Mouse (Mus musculus) megakaryocyte, embryonic 14.5 days (primary cell): ENCODE measurements at regions not wholly inside any gene's neighbourhood (a gene's known extent, or its start where the extent isn't known, plus 50 kb on each side); places are given as distances from the start of the nearest gene placed in this dataset.

Experiments
- FLI1 ChIP-seq: IDR thresholded peaks from 2 replicates; pipeline ENCODE4 v1.6.1; 2012; ENCODE audit warnings: low read length, inconsistent platforms, mixed read lengths
- GATA1 ChIP-seq: IDR thresholded peaks from 3 replicates; pipeline ENCODE4 v1.6.1; 2012; ENCODE audit warnings: mixed read lengths, low read length, inconsistent platforms, borderline replicate concordance

DNA sequence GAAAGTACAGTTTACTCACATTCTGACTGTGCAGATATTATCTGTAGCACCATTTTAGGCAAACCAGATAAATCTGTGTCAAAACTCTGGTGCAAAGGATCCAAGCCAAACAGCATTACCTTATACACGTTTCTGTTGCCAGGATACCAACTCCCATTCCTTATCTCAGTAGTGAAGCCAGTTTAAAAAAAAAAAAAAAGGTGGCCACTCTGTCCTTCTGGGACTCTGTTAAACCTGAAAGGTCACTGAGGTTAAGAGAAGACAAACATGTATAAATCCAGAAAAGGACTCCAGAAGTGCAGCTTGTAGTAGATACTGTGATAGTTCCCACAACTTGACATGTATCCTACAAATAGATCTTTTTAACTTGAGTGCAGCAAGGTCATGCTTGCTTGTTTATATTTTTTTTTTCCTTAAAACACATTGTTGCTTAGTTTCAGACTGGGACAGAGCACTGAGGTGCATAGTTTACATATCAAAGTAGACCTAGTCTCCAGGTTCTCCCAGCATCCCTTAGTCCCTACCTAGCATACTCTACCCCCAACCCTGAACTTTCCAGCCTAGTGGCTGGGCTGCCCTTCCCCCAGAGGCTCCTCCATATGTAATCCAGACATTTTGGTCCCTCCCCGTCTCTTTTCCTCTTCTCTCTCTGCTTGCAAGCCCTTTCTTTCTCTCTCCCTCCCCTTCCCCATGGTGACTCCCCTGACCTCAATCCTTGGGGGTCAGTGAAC is 116.7 kb upstream of the Rhobtb1 start:
- no peak for TF ChIP-seq GATA1
- no peak for TF ChIP-seq FLI1
